Mouse (Mus musculus) B cell, adult (primary cell): ENCODE data around the gene Cyp19a1. TPM values are rescaled to one million over a fixed set of nuclear protein-coding genes. Genes with fewer than 3 reads are reported as not detected.

Experiments used
- total RNA-seq: library from RNA; stranded (reverse); gene quantifications from 4 replicates; pipeline ENCODE4 v1.2.4, GENCODE M21; 2023; ENCODE audit not compliant: inconsistent age

Cyp19a1 gene
- not detected in 4 replicates for total RNA-seq

GRCm38 (mm10) chr9:54268010-54268409, at the start of gene Cyp19a1:
Gene Cyp19a1 (minus strand): TSS chr9:54268110.

GRCm38 (mm10) chr9:54286331-54286987, 18.5 kb upstream of the Cyp19a1 start, which contains the start of gene Gldn:
Gene Gldn (plus strand): TSS chr9:54286486.

Other genes starting within 250 kb of the Cyp19a1 start
- gene Tnfaip8l3, start 199.7 kb downstream of the Cyp19a1 start, total RNA-seq: not detected in 4 replicates
- not detected in 4 replicates for gene Gldn, start 18.4 kb upstream of the Cyp19a1 start, total RNA-seq
- gene Dmxl2, start 233.5 kb upstream of the Cyp19a1 start, total RNA-seq: 0.36 to 1.9 TPM (median 0.91 TPM) in 4 replicates